Mouse (Mus musculus) intestine, embryonic 16.5 days (tissue): ENCODE results near the gene Map3k4. TPM values are rescaled to one million over a fixed set of nuclear protein-coding genes. Genes with fewer than 3 reads are reported as not detected.

Experiments
- ATAC-seq: fragments of 200-750 bp; cut with Nextera tagmentation; 2 replicates; pipeline ENCODE4 v1.8.0; 2017; ENCODE audit warnings: moderate TSS enrichment, moderate library complexity
- H3K27ac ChIP-seq: fragments of 300-500 bp; sonication (generic); 2 replicates; pipeline ENCODE4 v1.5.1; 2014; ENCODE audit warnings: mild to moderate bottlenecking, low read length
- H3K27me3 ChIP-seq: fragments of 300-500 bp; sonication (generic); replicated peaks from 2 replicates; pipeline ENCODE4 v1.6.1; 2014; ENCODE audit warnings: low read length, control low read depth, mixed read lengths; ENCODE audit not compliant: control insufficient read depth, insufficient read depth
- H3K36me3 ChIP-seq: fragments of 300-500 bp; sonication (generic); 2 replicates; pipeline ENCODE4 v1.6.1; 2014; ENCODE audit warnings: low read length, control low read depth; ENCODE audit not compliant: control insufficient read depth, insufficient read depth
- H3K4me1 ChIP-seq: fragments of 300-500 bp; sonication (generic); 2 replicates; pipeline ENCODE4 v1.6.1; 2014; ENCODE audit warnings: low read length, control low read depth, mixed read lengths; ENCODE audit not compliant: control insufficient read depth, insufficient read depth
- H3K4me2 ChIP-seq: fragments of 300-500 bp; sonication (generic); 2 replicates; pipeline ENCODE4 v1.6.1; 2014; ENCODE audit warnings: low read depth, low read length, control low read depth
- H3K4me3 ChIP-seq: fragments of 300-500 bp; sonication (generic); 2 replicates; pipeline ENCODE4 v1.5.1; 2014; ENCODE audit warnings: mild to moderate bottlenecking, low read length
- H3K9ac ChIP-seq: fragments of 300-500 bp; sonication (generic); 2 replicates; pipeline ENCODE4 v1.6.1; 2014; ENCODE audit warnings: low read depth, low read length
- H3K9me3 ChIP-seq: fragments of 300-500 bp; sonication (generic); 2 replicates; pipeline ENCODE4 v1.6.1; 2016; ENCODE audit warnings: low read length, control low read depth; ENCODE audit not compliant: control insufficient read depth
- WGBS: fragments of 180-500 bp; shearing (Covaris S2); extraction: QIAGEN DNeasy Blood & Tissue Kit; methylation state at CpG from one replicate; pipeline ENCODE4 v1.1.7; 2014; 5-methylcytosine and 5-hydroxymethylcytosine counted together
- polyA plus RNA-seq: library from polyadenylated mRNA; unstranded; fragments of >200 nt; fragmentation: Nextera tagmentation; extraction: Ambion mirVana; gene quantifications from 2 replicates; pipeline ENCODE4 v1.2.1, GENCODE M21; 2015

The Map3k4 gene
- polyA plus RNA-seq, 1 experiment from 2014 or later: 28.3 TPM

DNA sequence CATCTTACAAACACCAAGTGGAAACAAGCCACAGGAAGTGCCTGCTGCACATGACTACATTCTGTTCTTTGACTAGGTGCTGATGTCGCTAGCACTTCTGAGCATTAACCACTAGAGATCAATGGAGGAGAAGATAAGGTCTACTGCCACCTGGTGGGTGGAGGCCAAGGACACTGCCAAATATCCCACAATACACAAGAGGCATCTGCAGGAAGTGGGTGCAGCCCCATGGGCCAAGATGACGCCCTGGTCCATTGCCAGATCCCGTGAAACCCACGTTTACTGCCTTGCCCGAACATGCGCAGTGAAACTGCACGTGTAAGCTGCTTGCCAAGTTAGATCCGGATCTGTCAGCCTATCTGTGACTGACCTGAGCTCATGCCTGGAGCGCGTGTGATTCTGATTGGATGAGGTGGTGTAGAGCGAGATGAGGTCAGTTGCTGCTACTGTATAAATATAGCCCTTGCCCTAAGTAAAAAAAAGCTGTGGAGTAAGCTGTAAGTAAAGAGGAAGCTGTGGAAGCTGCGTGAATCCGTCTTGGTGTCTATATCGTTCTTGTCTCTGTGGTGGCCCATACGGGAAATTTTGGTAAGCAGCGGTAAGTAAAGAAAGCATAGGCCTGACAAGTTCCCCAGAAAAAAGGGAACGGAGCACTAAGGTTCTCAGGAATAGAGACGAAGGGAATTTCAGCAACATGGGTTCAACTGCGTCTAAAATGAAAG is 68.7 kb downstream of the Map3k4 start:
- H3K4me2 ChIP-seq: no peak overlapping the region
- H3K9ac ChIP-seq: no peak overlapping the region
- H3K36me3 ChIP-seq: peaks cover 20% of the 10 kb centered on the region
- H3K27me3 ChIP-seq: no peaks in the 10 kb centered on the region
- 0 out of 2 replicates have a peak, but pooled peaks cover 6% of the 10 kb centered on the region for H3K9me3 ChIP-seq
- H3K4me3 ChIP-seq: no peak overlapping the region
- no peaks in the 10 kb centered on the region for H3K4me1 ChIP-seq
- ATAC-seq: no peak
- 96% methylated on average over 19 of the region's 19 CpGs for WGBS
- no peak overlapping the region for H3K27ac ChIP-seq

GRCm38 (mm10) chr17:12240701-12241100 is 77.9 kb downstream of the Map3k4 start:
- Histone ChIP-seq H3K4me1 (no peaks in the 10 kb centered on the region), H3K9ac (no peak overlapping the region), H3K4me2 (no peak overlapping the region), H3K27me3 (no peaks in the 10 kb centered on the region), H3K27ac (no peak overlapping the region), H3K9me3 (no peaks in the 10 kb centered on the region), H3K4me3 (no peak overlapping the region), H3K36me3 (peaks cover 14% of the 10 kb centered on the region)
- 90% methylated on average over 3 of the region's 3 CpGs for WGBS
- ATAC-seq: no peak

GRCm38 (mm10) chr17:12232724-12233123 is 85.9 kb downstream of the Map3k4 start:
- Histone ChIP-seq H3K4me1 (no peaks in the 10 kb centered on the region), H3K27me3 (no peaks in the 10 kb centered on the region), H3K9ac (no peak overlapping the region), H3K4me2 (no peak overlapping the region), H3K4me3 (no peak overlapping the region), H3K36me3 (peaks cover 4% of the 10 kb centered on the region; the same call in 1 of the 2 replicates), H3K9me3 (no peaks in the 10 kb centered on the region), H3K27ac (no peak overlapping the region)
- 93% methylated on average over 6 of the region's 6 CpGs for WGBS
- ATAC-seq: no peak

DNA sequence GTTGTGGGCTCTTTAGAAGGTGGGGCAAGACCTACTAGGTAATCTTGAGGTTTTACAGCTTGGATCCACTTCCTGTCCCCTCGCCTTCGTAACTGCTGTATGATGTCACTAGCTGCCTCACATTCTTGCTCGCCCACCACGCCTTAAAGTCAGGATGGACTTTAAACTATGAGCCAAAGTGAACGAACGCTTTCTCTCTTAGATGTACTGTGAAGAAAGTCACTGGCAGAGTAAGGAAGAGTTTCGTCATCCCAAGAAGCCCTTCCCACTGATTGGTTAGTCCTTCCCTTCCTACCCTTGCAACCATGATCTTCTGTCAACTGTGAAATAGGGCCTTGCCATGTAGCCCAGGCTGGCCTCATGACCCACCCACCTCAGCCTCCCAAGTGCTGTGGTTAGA is 87.5 kb downstream of the Map3k4 start:
- 70% methylated on average over 7 of the region's 7 CpGs for WGBS
- peaks cover 4% of the 10 kb centered on the region; the same call in 1 of the 2 replicates for H3K36me3 ChIP-seq
- H3K27ac ChIP-seq: 0 out of 2 replicates have a peak overlapping the region, but pooled peaks have one; percentile 18
- no peak overlapping the region for H3K4me2 ChIP-seq
- H3K9ac ChIP-seq: no peak overlapping the region
- no peaks in the 10 kb centered on the region for H3K9me3 ChIP-seq
- H3K4me3 ChIP-seq: no peak overlapping the region
- peak; percentile 68 for ATAC-seq
- H3K27me3 ChIP-seq: no peaks in the 10 kb centered on the region
- H3K4me1 ChIP-seq: no peaks in the 10 kb centered on the region

- H3K9me3 ChIP-seq: no peaks in the 10 kb centered on the region
- H3K9ac ChIP-seq: no peak overlapping the region
- H3K27ac ChIP-seq: no peak overlapping the region
- WGBS: 84% methylated on average over 6 of the region's 6 CpGs
- H3K27me3 ChIP-seq: no peaks in the 10 kb centered on the region
- no peak overlapping the region for H3K4me3 ChIP-seq
- H3K36me3 ChIP-seq: peaks cover 4% of the 10 kb centered on the region; the same call in 1 of the 2 replicates
- no peak; the same call in 1 of the 2 replicates for ATAC-seq
- no peaks in the 10 kb centered on the region for H3K4me1 ChIP-seq
- no peak overlapping the region for H3K4me2 ChIP-seq
Measured at GRCm38 (mm10) chr17:12230167-12230566, 88.4 kb downstream of the Map3k4 start.

- H3K4me2 ChIP-seq: no peak overlapping the region
- WGBS: 91% methylated on average over 9 of the region's 9 CpGs
- H3K4me3 ChIP-seq: no peak overlapping the region
- H3K36me3 ChIP-seq: peaks cover 4% of the 10 kb centered on the region; the same call in 1 of the 2 replicates
- H3K27me3 ChIP-seq: no peaks in the 10 kb centered on the region
- no peaks in the 10 kb centered on the region for H3K9me3 ChIP-seq
- H3K9ac ChIP-seq: no peak overlapping the region
- no peak overlapping the region for H3K27ac ChIP-seq
- no peaks in the 10 kb centered on the region for H3K4me1 ChIP-seq
- ATAC-seq: no peak
Measured at GRCm38 (mm10) chr17:12229756-12230155, 88.8 kb downstream of the Map3k4 start.

DNA sequence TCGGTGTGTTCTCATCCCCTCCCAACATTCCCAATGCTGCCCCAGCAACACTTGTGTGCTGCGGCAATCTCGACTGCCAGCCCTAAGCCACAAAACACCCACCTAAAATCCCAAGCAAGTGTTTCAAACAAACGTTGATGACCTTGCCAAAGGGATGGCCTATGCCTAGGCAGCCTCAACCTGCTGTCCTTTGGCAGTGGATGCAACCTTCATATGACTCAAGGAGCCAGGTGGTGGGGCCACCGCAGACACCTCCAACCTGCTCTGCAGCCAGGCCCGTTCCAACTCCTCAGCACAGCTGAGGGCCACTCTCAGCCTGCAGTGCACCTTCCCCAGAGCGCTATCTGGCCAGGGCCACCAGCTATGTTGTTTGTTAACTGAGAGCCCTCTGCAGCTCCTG is 90.1 kb downstream of the Map3k4 start:
- H3K4me3 ChIP-seq: no peak overlapping the region
- WGBS: 89% methylated on average over 7 of the region's 7 CpGs
- H3K9me3 ChIP-seq: no peaks in the 10 kb centered on the region
- H3K36me3 ChIP-seq: peaks cover 4% of the 10 kb centered on the region; the same call in 1 of the 2 replicates
- H3K4me2 ChIP-seq: no peak overlapping the region
- H3K4me1 ChIP-seq: no peaks in the 10 kb centered on the region
- ATAC-seq: no peak
- no peak overlapping the region for H3K9ac ChIP-seq
- H3K27ac ChIP-seq: no peak overlapping the region
- no peaks in the 10 kb centered on the region for H3K27me3 ChIP-seq

DNA sequence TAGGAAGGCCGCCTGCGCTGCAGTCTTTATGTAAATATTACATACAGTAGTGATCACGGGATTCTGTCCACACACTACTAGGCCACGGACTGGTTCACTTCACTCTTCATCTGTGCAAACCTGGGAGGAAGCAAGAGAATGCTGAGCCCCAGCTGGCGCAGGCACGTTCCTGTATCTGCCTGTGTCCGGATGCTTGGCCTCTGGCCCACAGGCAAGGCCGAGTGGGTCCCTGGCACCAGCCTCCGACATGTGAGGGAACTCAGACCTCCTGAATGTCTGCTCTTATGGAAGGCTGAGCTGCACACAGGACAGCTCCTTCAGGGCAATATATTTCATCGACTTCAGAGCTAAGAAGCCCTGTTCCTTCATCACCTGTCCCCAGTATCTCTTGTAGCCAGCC is 90.6 kb downstream of the Map3k4 start:
- no peaks in the 10 kb centered on the region for H3K4me1 ChIP-seq
- H3K36me3 ChIP-seq: peaks cover 4% of the 10 kb centered on the region; the same call in 1 of the 2 replicates
- no peak overlapping the region for H3K4me2 ChIP-seq
- 79% methylated on average over 10 of the region's 10 CpGs for whole genome bisulfite sequencing
- no peak overlapping the region for H3K27ac ChIP-seq
- ATAC-seq: no peak
- no peaks in the 10 kb centered on the region for H3K9me3 ChIP-seq
- no peaks in the 10 kb centered on the region for H3K27me3 ChIP-seq
- H3K4me3 ChIP-seq: no peak overlapping the region
- no peak overlapping the region for H3K9ac ChIP-seq

DNA sequence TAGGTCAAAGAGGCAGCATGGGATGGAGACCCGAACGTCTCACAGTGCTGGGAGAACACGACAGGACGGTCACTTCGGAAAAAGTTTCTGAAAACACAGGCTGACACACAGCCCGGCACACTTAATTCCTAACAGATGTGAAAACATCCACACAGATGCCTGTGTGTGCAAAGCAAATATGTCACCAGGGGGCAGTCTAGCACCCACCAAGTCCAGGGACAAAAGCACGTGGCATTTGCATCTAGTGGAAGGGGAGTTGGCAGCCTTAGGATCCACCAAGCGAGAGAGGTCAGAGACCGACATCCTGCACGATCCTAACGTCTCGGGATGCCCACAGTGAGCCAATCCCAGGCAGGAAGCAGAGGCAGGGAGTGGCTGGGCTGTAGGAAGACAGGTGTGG is 92.0 kb downstream of the Map3k4 start:
- H3K9me3 ChIP-seq: no peaks in the 10 kb centered on the region
- no peak overlapping the region for H3K4me2 ChIP-seq
- H3K9ac ChIP-seq: no peak overlapping the region
- 65% methylated on average over 12 of the region's 12 CpGs for WGBS
- no peak for ATAC-seq
- H3K4me3 ChIP-seq: no peak overlapping the region
- no peak overlapping the region for H3K27ac ChIP-seq
- H3K27me3 ChIP-seq: no peaks in the 10 kb centered on the region
- peaks cover 10% of the 10 kb centered on the region; the same call in 1 of the 2 replicates for H3K36me3 ChIP-seq
- no peaks in the 10 kb centered on the region for H3K4me1 ChIP-seq
